Mouse (Mus musculus): ENCODE data around the gene Nbeal1. TPM values are rescaled to one million over a fixed set of nuclear protein-coding genes. Genes with fewer than 3 reads are reported as not detected.

Gene Nbeal1
- polyA plus RNA-seq, 1 experiment = 1.2 TPM

GRCm38 (mm10) chr1:60199006-60199405 lies 18.6 kb downstream of the Nbeal1 start:
- TF ChIP-seq USF1 (IDR thresholded peaks at IDR 0.05; ENCODE audit: low read depth) (no peak), TCF12 (IDR thresholded peaks at IDR 0.05; ENCODE audit: insufficient read depth, poor library complexity, severe bottlenecking) (no peak), MAX (IDR thresholded peaks at IDR 0.05; ENCODE audit: low read depth) (no peak), CEBPB (IDR thresholded peaks at IDR 0.05; ENCODE audit: insufficient read depth, poor library complexity, severe bottlenecking) (no peak), POLR2A (IDR thresholded peaks at IDR 0.05; ENCODE audit: insufficient read length, low read depth) (no peak), E2F4 (IDR thresholded peaks at IDR 0.05; ENCODE audit: insufficient read depth) (no peak), SRF (IDR thresholded peaks at IDR 0.05; ENCODE audit: control insufficient read depth, insufficient read length, low read depth) (no peak), MYOD1 (IDR thresholded peaks at IDR 0.05; ENCODE audit: control insufficient read depth in 1 of 3, insufficient read length in 2 of 3, low read depth in 2 of 3) (no peak), REST (IDR thresholded peaks at IDR 0.05; ENCODE audit: insufficient read depth, insufficient read length) (no peak), POLR2AphosphoS2 (IDR thresholded peaks at IDR 0.05; ENCODE audit: insufficient read length, low read depth) (no peak), MYOG (IDR thresholded peaks at IDR 0.05; ENCODE audit: control insufficient read depth in 1 of 3, insufficient read depth in 1 of 3, insufficient read length in 2 of 3, low read depth in 2 of 3) (no peak), TCF3 (IDR thresholded peaks at IDR 0.05; ENCODE audit: insufficient read length, low read depth) (no peak)

DNA sequence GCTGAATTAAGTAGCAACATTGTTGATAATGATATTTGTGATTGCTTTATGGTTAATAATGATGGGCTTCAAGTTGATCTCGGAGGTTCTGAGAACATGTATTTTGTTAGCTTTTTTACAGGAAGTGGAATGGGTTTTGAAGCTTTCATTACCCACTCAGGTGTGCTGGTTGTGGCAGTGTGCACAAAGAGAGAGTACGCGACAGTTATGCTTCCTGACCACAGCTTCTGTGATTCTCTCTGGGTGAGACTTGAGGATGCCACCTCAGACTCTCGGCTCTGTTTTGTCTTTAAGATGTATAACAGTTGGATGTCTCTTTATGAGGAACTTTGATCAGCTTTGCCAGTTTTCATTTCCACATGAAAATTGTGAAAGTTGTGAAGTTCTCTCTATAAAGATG lies 55.9 kb downstream of the Nbeal1 start:
- no peaks in the 10 kb centered on the region for H3K79me2 ChIP-seq (ENCODE audit: control insufficient read depth, insufficient read depth)
- H3K27me3 ChIP-seq (ENCODE audit: control insufficient read depth, insufficient read depth, insufficient read length) = no peaks in the 10 kb centered on the region
- peaks cover 34% of the 10 kb centered on the region for H3K36me3 ChIP-seq (ENCODE audit: control insufficient read depth, insufficient read depth)
- TF ChIP-seq TCF3 (IDR thresholded peaks at IDR 0.05; ENCODE audit: insufficient read length, low read depth) (no peak), MYOD1 (IDR thresholded peaks at IDR 0.05; ENCODE audit: control insufficient read depth in 1 of 3, insufficient read length in 2 of 3, low read depth in 2 of 3) (no peak), TCF12 (IDR thresholded peaks at IDR 0.05; ENCODE audit: insufficient read depth, poor library complexity, severe bottlenecking) (no peak), REST (IDR thresholded peaks at IDR 0.05; ENCODE audit: insufficient read depth, insufficient read length) (no peak), SRF (IDR thresholded peaks at IDR 0.05; ENCODE audit: control insufficient read depth, insufficient read length, low read depth) (no peak), MYOG (IDR thresholded peaks at IDR 0.05; ENCODE audit: control insufficient read depth in 1 of 3, insufficient read depth in 1 of 3, insufficient read length in 2 of 3, low read depth in 2 of 3) (no peak), POLR2AphosphoS2 (IDR thresholded peaks at IDR 0.05; ENCODE audit: insufficient read length, low read depth) (no peak), CEBPB (IDR thresholded peaks at IDR 0.05; ENCODE audit: insufficient read depth, poor library complexity, severe bottlenecking) (no peak)
- H3K4me3 ChIP-seq = no peak overlapping the region
- no peak overlapping the region for H3K4me2 ChIP-seq (ENCODE audit: low read depth)
- no peak overlapping the region for H3ac ChIP-seq (ENCODE audit: control insufficient read depth, insufficient read length)

More at GRCm38 (mm10) chr1:60199006-60199405, 18.6 kb downstream of the Nbeal1 start:
- no peak overlapping the region for H3K4me2 ChIP-seq (ENCODE audit: low read depth)
- H3K36me3 ChIP-seq (ENCODE audit: control insufficient read depth, insufficient read depth) = peaks cover 50% of the 10 kb centered on the region
- no peak overlapping the region for H3ac ChIP-seq (ENCODE audit: control insufficient read depth, insufficient read length)
- no peaks in the 10 kb centered on the region for H3K27me3 ChIP-seq (ENCODE audit: control insufficient read depth, insufficient read depth, insufficient read length)
- no peak overlapping the region for H3K4me3 ChIP-seq
- no peaks in the 10 kb centered on the region for H3K79me2 ChIP-seq (ENCODE audit: control insufficient read depth, insufficient read depth)

- no peak for TF ChIP-seq SRF (IDR thresholded peaks at IDR 0.05; ENCODE audit: control insufficient read depth, insufficient read length, low read depth)
- no peak for TF ChIP-seq USF1 (IDR thresholded peaks at IDR 0.05; ENCODE audit: low read depth)
- no peak for TF ChIP-seq MYOG (IDR thresholded peaks at IDR 0.05; ENCODE audit: control insufficient read depth in 1 of 3, insufficient read depth in 1 of 3, insufficient read length in 2 of 3, low read depth in 2 of 3)
- Histone ChIP-seq H3K4me2 (ENCODE audit: low read depth) (no peak overlapping the region), H3K36me3 (ENCODE audit: control insufficient read depth, insufficient read depth) (peaks cover 42% of the 10 kb centered on the region)
Observed at GRCm38 (mm10) chr1:60240430-60240829, 60.0 kb downstream of the Nbeal1 start.

GRCm38 (mm10) chr1:60268113-60268512 lies 87.7 kb downstream of the Nbeal1 start:
- H3K79me2 ChIP-seq (ENCODE audit: control insufficient read depth, insufficient read depth) = no peaks in the 10 kb centered on the region
- no peak overlapping the region for H3K4me2 ChIP-seq (ENCODE audit: low read depth)
- H3K27me3 ChIP-seq (ENCODE audit: control insufficient read depth, insufficient read depth, insufficient read length) = no peaks in the 10 kb centered on the region
- TF ChIP-seq POLR2AphosphoS2 (IDR thresholded peaks at IDR 0.05; ENCODE audit: insufficient read length, low read depth) = no peak
- TF ChIP-seq MYOG (IDR thresholded peaks at IDR 0.05; ENCODE audit: control insufficient read depth in 1 of 3, insufficient read depth in 1 of 3, insufficient read length in 2 of 3, low read depth in 2 of 3) = no peak
- no peak for TF ChIP-seq MYOD1 (IDR thresholded peaks at IDR 0.05; ENCODE audit: control insufficient read depth in 1 of 3, insufficient read length in 2 of 3, low read depth in 2 of 3)
- TF ChIP-seq CEBPB (IDR thresholded peaks at IDR 0.05; ENCODE audit: insufficient read depth, poor library complexity, severe bottlenecking) = no peak
- no peak for TF ChIP-seq REST (IDR thresholded peaks at IDR 0.05; ENCODE audit: insufficient read depth, insufficient read length)
- no peak for TF ChIP-seq MAX (IDR thresholded peaks at IDR 0.05; ENCODE audit: low read depth)
- no peak for TF ChIP-seq E2F4 (IDR thresholded peaks at IDR 0.05; ENCODE audit: insufficient read depth)
- no peak for TF ChIP-seq POLR2A (IDR thresholded peaks at IDR 0.05; ENCODE audit: insufficient read length, low read depth)
- TF ChIP-seq TCF12 (IDR thresholded peaks at IDR 0.05; ENCODE audit: insufficient read depth, poor library complexity, severe bottlenecking) = no peak
- no peak for TF ChIP-seq SRF (IDR thresholded peaks at IDR 0.05; ENCODE audit: control insufficient read depth, insufficient read length, low read depth)
- no peak for TF ChIP-seq USF1 (IDR thresholded peaks at IDR 0.05; ENCODE audit: low read depth)
- H3K4me3 ChIP-seq = no peak overlapping the region
- H3K36me3 ChIP-seq (ENCODE audit: control insufficient read depth, insufficient read depth) = peaks cover 62% of the 10 kb centered on the region
- H3ac ChIP-seq (ENCODE audit: control insufficient read depth, insufficient read length) = no peak overlapping the region

More at GRCm38 (mm10) chr1:60240430-60240829, 60.0 kb downstream of the Nbeal1 start:
- Histone ChIP-seq H3K4me3 (no peak overlapping the region), H3K79me2 (ENCODE audit: control insufficient read depth, insufficient read depth) (no peaks in the 10 kb centered on the region), H3K27me3 (ENCODE audit: control insufficient read depth, insufficient read depth, insufficient read length) (no peaks in the 10 kb centered on the region), H3ac (ENCODE audit: control insufficient read depth, insufficient read length) (no peak overlapping the region)

DNA sequence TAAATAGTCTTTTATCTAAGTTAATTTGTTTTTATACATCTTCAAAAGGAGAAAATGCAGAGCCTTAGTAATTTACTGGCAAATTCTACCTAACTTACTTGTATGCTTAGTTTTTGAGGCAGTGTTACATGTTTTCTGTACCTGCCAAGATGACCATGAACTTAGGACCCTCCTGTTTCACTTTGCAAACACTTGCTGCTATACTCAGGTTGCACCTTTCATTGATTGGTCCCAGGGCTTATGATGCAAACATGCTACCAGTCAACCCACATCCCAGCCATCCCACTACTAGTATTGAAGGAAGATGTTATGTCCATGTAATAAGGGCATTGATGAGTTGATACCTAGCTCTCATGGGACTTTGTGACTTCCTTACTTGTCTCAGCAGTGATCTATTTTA lies 88.9 kb downstream of the Nbeal1 start:
- peaks cover 60% of the 10 kb centered on the region for H3K36me3 ChIP-seq (ENCODE audit: control insufficient read depth, insufficient read depth)
- H3K4me3 ChIP-seq = no peak overlapping the region
- H3K4me2 ChIP-seq (ENCODE audit: low read depth) = no peak overlapping the region
- no peaks in the 10 kb centered on the region for H3K79me2 ChIP-seq (ENCODE audit: control insufficient read depth, insufficient read depth)
- no peaks in the 10 kb centered on the region for H3K27me3 ChIP-seq (ENCODE audit: control insufficient read depth, insufficient read depth, insufficient read length)
- TF ChIP-seq POLR2AphosphoS2 (IDR thresholded peaks at IDR 0.05; ENCODE audit: insufficient read length, low read depth) (no peak), E2F4 (IDR thresholded peaks at IDR 0.05; ENCODE audit: insufficient read depth) (no peak), SRF (IDR thresholded peaks at IDR 0.05; ENCODE audit: control insufficient read depth, insufficient read length, low read depth) (no peak), TCF12 (IDR thresholded peaks at IDR 0.05; ENCODE audit: insufficient read depth, poor library complexity, severe bottlenecking) (no peak), POLR2A (IDR thresholded peaks at IDR 0.05; ENCODE audit: insufficient read length, low read depth) (no peak), USF1 (IDR thresholded peaks at IDR 0.05; ENCODE audit: low read depth) (no peak), MYOD1 (IDR thresholded peaks at IDR 0.05; ENCODE audit: control insufficient read depth in 1 of 3, insufficient read length in 2 of 3, low read depth in 2 of 3) (no peak), TCF3 (IDR thresholded peaks at IDR 0.05; ENCODE audit: insufficient read length, low read depth) (no peak), MYOG (IDR thresholded peaks at IDR 0.05; ENCODE audit: control insufficient read depth in 1 of 3, insufficient read depth in 1 of 3, insufficient read length in 2 of 3, low read depth in 2 of 3) (no peak), MAX (IDR thresholded peaks at IDR 0.05; ENCODE audit: low read depth) (no peak), REST (IDR thresholded peaks at IDR 0.05; ENCODE audit: insufficient read depth, insufficient read length) (no peak)
- no peak overlapping the region for H3ac ChIP-seq (ENCODE audit: control insufficient read depth, insufficient read length)

Measured in myocyte (in vitro differentiated cells).